Mouse (Mus musculus): Measurements from ENCODE around the gene Gm13271.

The Gm13271 gene

GRCm38 (mm10) chr4:88754818-88755340, at the start of gene Gm13271:
TSS of gene Gm13271 (plus strand) at chr4:88754868.
- DNase-seq (ENCODE audit: inconsistent age in 2 of 2, low spot score in 1 of 2) = peak; percentile 75 to 92

- no peak for DNase-seq (ENCODE audit: inconsistent age in 2 of 2, low spot score in 1 of 2)
Observed at GRCm38 (mm10) chr4:88705924-88706323, 48.7 kb upstream of the Gm13271 start.

- no peak for DNase-seq (ENCODE audit: inconsistent age in 2 of 2, low spot score in 1 of 2)
Observed at GRCm38 (mm10) chr4:88707128-88707826, 47.4 kb upstream of the Gm13271 start.

- peak in 1 of 2 experiments; percentile 75 for DNase-seq (ENCODE audit: inconsistent age in 2 of 2, low spot score in 1 of 2)
Observed at GRCm38 (mm10) chr4:88714281-88714680, 40.4 kb upstream of the Gm13271 start.

- DNase-seq (ENCODE audit: inconsistent age in 2 of 2, low spot score in 1 of 2) = peak in 1 of 2 experiments; percentile 68
Observed at GRCm38 (mm10) chr4:88715059-88715458, 39.6 kb upstream of the Gm13271 start.

- DNase-seq (ENCODE audit: inconsistent age in 2 of 2, low spot score in 1 of 2) = peak in 1 of 2 experiments; percentile 54
Observed at GRCm38 (mm10) chr4:88718715-88719114, 36.0 kb upstream of the Gm13271 start.

- peak; percentile 94 to 98 for DNase-seq (ENCODE audit: inconsistent age in 2 of 2, low spot score in 1 of 2)
Observed at GRCm38 (mm10) chr4:88721791-88722721, 32.6 kb upstream of the Gm13271 start, which contains the start of the genes Gm26566 and Klhl9. TSS of gene Gm26566 (plus strand) at chr4:88721805. TSS of gene Klhl9 (minus strand) at chr4:88722465.

- no peak for DNase-seq (ENCODE audit: inconsistent age in 2 of 2, low spot score in 1 of 2)
Observed at GRCm38 (mm10) chr4:88723497-88724090, 31.1 kb upstream of the Gm13271 start.

GRCm38 (mm10) chr4:88726727-88727126, 27.9 kb upstream of the Gm13271 start:
- no peak for DNase-seq (ENCODE audit: inconsistent age in 2 of 2, low spot score in 1 of 2)

GRCm38 (mm10) chr4:88727324-88727723, 27.3 kb upstream of the Gm13271 start:
- DNase-seq (ENCODE audit: inconsistent age in 2 of 2, low spot score in 1 of 2) = peak in 1 of 2 experiments; percentile 75

GRCm38 (mm10) chr4:88738480-88738879, 16.2 kb upstream of the Gm13271 start:
- DNase-seq (ENCODE audit: inconsistent age in 2 of 2, low spot score in 1 of 2) = peak; percentile 60 to 90

GRCm38 (mm10) chr4:88739036-88739435, 15.6 kb upstream of the Gm13271 start:
- DNase-seq (ENCODE audit: inconsistent age in 2 of 2, low spot score in 1 of 2) = no peak

- no peak for DNase-seq (ENCODE audit: inconsistent age in 2 of 2, low spot score in 1 of 2)
Observed at GRCm38 (mm10) chr4:88741426-88741825, 13.2 kb upstream of the Gm13271 start.

- no peak for DNase-seq (ENCODE audit: inconsistent age in 2 of 2, low spot score in 1 of 2)
Observed at GRCm38 (mm10) chr4:88742771-88743371, 11.8 kb upstream of the Gm13271 start.

- no peak for DNase-seq (ENCODE audit: inconsistent age in 2 of 2, low spot score in 1 of 2)
Observed at GRCm38 (mm10) chr4:88744207-88744606, 10.5 kb upstream of the Gm13271 start.

GRCm38 (mm10) chr4:88749926-88750325, 4.7 kb upstream of the Gm13271 start:
- no peak for DNase-seq (ENCODE audit: inconsistent age in 2 of 2, low spot score in 1 of 2)

- peak in 1 of 2 experiments; percentile 81 for DNase-seq (ENCODE audit: inconsistent age in 2 of 2, low spot score in 1 of 2)
Observed at GRCm38 (mm10) chr4:88756581-88757513, 2.2 kb downstream of the Gm13271 start.

GRCm38 (mm10) chr4:88757628-88758031, 3.0 kb downstream of the Gm13271 start:
- peak; percentile 92 to 99 for DNase-seq (ENCODE audit: inconsistent age in 2 of 2, low spot score in 1 of 2)

GRCm38 (mm10) chr4:88758751-88759150, 4.1 kb downstream of the Gm13271 start:
- DNase-seq (ENCODE audit: inconsistent age in 2 of 2, low spot score in 1 of 2) = peak in 1 of 2 experiments; percentile 60

Measured in adrenal gland, adult (tissue).